Mouse (Mus musculus) liver, embryonic 14.5 days (tissue): ENCODE measurements around the gene Dph1. TPM values are rescaled to one million over a fixed set of nuclear protein-coding genes. Genes with fewer than 3 reads are reported as not detected.

Source experiments
- ATAC-seq: fragments of 200-750 bp; cut with Nextera tagmentation; 2 replicates; pipeline ENCODE4 v1.8.0; 2017; ENCODE audit warnings: moderate number of reproducible peaks, mild to moderate bottlenecking, moderate library complexity; ENCODE audit not compliant: insufficient read depth
- DNase-seq, 3 experiments: peaks; one replicate each; pipeline ENCODE4 v3.0.0-alpha.2; 2012 to 2013; ENCODE audit warnings: low read depth in 3 of 3, low spot score in 3 of 3
- H3K27ac ChIP-seq: fragments of 300-500 bp; sonication (generic); 2 replicates; pipeline ENCODE4 v1.5.1; 2014; ENCODE audit warnings: moderate library complexity, mild to moderate bottlenecking, control low read depth, inconsistent platforms
- H3K27me3 ChIP-seq: fragments of 300-500 bp; sonication (generic); 2 replicates; pipeline ENCODE4 v1.6.1; 2014; ENCODE audit warnings: mild to moderate bottlenecking, low read length, moderate library complexity; ENCODE audit not compliant: control insufficient read depth, insufficient read depth
- H3K36me3 ChIP-seq: fragments of 300-500 bp; sonication (generic); replicated peaks from 2 replicates; pipeline ENCODE4 v1.6.1; 2014; ENCODE audit warnings: low read depth; ENCODE audit not compliant: control insufficient read depth, insufficient read depth
- H3K4me1 ChIP-seq, 2 experiments: fragments of 200-500 bp in 1 of 2; fragments of 300-500 bp in 1 of 2; sonication (generic) in 1 of 2; replicated peaks; 2 replicates each; pipeline ENCODE4 v1.6.1; 2012 to 2014; ENCODE audit warnings: antibody characterized with exemption in 1 of 2, inconsistent platforms in 1 of 2, low read length in 1 of 2; ENCODE audit not compliant: control insufficient read depth in 2 of 2, insufficient read depth in 2 of 2
- H3K4me2 ChIP-seq: fragments of 300-500 bp; sonication (generic); 2 replicates; pipeline ENCODE4 v1.6.1; 2014; ENCODE audit warnings: low read depth, mild to moderate bottlenecking, control low read depth, moderate library complexity
- H3K4me3 ChIP-seq, 2 experiments: fragments of 200-500 bp in 1 of 2; fragments of 300-500 bp in 1 of 2; sonication (generic) in 1 of 2; 2 replicates each; pipeline ENCODE4 v1.5.1; 2012 to 2014; ENCODE audit warnings: low read depth in 2 of 2, low read length in 2 of 2, mild to moderate bottlenecking in 2 of 2, control low read depth in 1 of 2, inconsistent platforms in 1 of 2, moderate library complexity in 1 of 2; ENCODE audit not compliant: insufficient read depth in 1 of 2
- H3K9ac ChIP-seq: fragments of 300-500 bp; sonication (generic); replicated peaks from 2 replicates; pipeline ENCODE4 v1.6.1; 2014; ENCODE audit warnings: mild to moderate bottlenecking, control low read depth, moderate library complexity
- H3K9me3 ChIP-seq: fragments of 300-500 bp; sonication (generic); 2 replicates; pipeline ENCODE4 v1.6.1; 2016; ENCODE audit warnings: low read length, mixed read lengths; ENCODE audit not compliant: control insufficient read depth
- CTCF ChIP-seq: IDR thresholded peaks from 2 replicates; pipeline ENCODE4 v1.5.1; 2016; ENCODE audit warnings: antibody characterized with exemption, low read depth, control low read depth
- EP300 ChIP-seq: IDR thresholded peaks from 2 replicates; pipeline ENCODE4 v1.6.1; 2016; ENCODE audit warnings: antibody characterized with exemption, low read depth
- WGBS: fragments of 180-500 bp; shearing (Covaris S2); extraction: QIAGEN DNeasy Blood & Tissue Kit; methylation state at CpG from one replicate; pipeline ENCODE4 v1.1.7; 2014; ENCODE audit not compliant: insufficient replicate concordance; 5-methylcytosine and 5-hydroxymethylcytosine counted together
- polyA plus RNA-seq, 2 experiments: library from polyadenylated mRNA; depleted of rRNA in 1 of 2; stranded (reverse) in 1 of 2; unstranded in 1 of 2; fragments of >200 nt; fragmentation: Nextera tagmentation in 1 of 2; extraction: Ambion mirVana in 1 of 2; gene quantifications; 2 replicates each; pipeline versions ENCODE4 v1.2.1 to v1.2.3; 2012 to 2014

Dph1 gene
- polyA plus RNA-seq, 2 experiments = 9.8 TPM

GRCm38 (mm10) chr11:75165441-75166192, 25.4 kb downstream of the Dph1 start:
- WGBS = 7% methylated on average over 54 of the region's 54 CpGs
- Histone ChIP-seq H3K36me3 (no peaks in the 10 kb centered on the region), H3K27me3 (peaks cover 62% of the 10 kb centered on the region), H3K4me1 (no peaks in the 10 kb centered on the region; a peak in 1 of 4 replicates), H3K4me2 (peak overlapping the region; percentile 40), H3K4me3 (peak overlapping the region in 1 of 2 experiments; percentile 34; a peak in 2 of 4 replicates), H3K9me3 (no peaks in the 10 kb centered on the region), H3K9ac (no peak overlapping the region), H3K27ac (no peak overlapping the region)
- TF ChIP-seq CTCF = peak; percentile 94
- TF ChIP-seq EP300 = no peak
- ATAC-seq (0 out of 2 replicates have a peak, but pooled peaks have one; percentile 33), DNase-seq (peak in 2 of 3 experiments; percentile 31 to 47)

GRCm38 (mm10) chr11:75164750-75165149, 26.3 kb downstream of the Dph1 start:
- no peak for DNase-seq
- H3K27ac ChIP-seq = no peak overlapping the region
- H3K36me3 ChIP-seq = no peaks in the 10 kb centered on the region
- WGBS = 5% methylated on average over 15 of the region's 15 CpGs
- H3K9me3 ChIP-seq = no peaks in the 10 kb centered on the region
- no peak for ATAC-seq
- TF ChIP-seq CTCF (peak; percentile 43; the same call in 1 of the 2 replicates), EP300 (no peak)
- peak overlapping the region; percentile 27; the same call in 1 of the 2 replicates for H3K4me2 ChIP-seq
- 0 out of 4 replicates have a peak overlapping the region, but pooled peaks of 1 of the 2 experiments have one; percentile 5 for H3K4me3 ChIP-seq
- no peaks in the 10 kb centered on the region; a peak in 1 of 4 replicates for H3K4me1 ChIP-seq
- H3K27me3 ChIP-seq = peaks cover 53% of the 10 kb centered on the region
- no peak overlapping the region for H3K9ac ChIP-seq

- Histone ChIP-seq H3K27me3 (peaks cover 46% of the 10 kb centered on the region), H3K9ac (no peak overlapping the region), H3K27ac (no peak overlapping the region), H3K4me2 (no peak overlapping the region), H3K9me3 (no peaks in the 10 kb centered on the region), H3K4me3 (no peak overlapping the region), H3K4me1 (no peaks in the 10 kb centered on the region), H3K36me3 (no peaks in the 10 kb centered on the region)
- 85% methylated on average over 2 of the region's 2 CpGs for WGBS
- DNase-seq (no peak), ATAC-seq (no peak)
- no peak for TF ChIP-seq EP300
Measured at GRCm38 (mm10) chr11:75164051-75164450, 27.0 kb downstream of the Dph1 start.

GRCm38 (mm10) chr11:75163379-75163778, 27.7 kb downstream of the Dph1 start:
- H3K4me3 ChIP-seq = no peak overlapping the region
- no peaks in the 10 kb centered on the region for H3K4me1 ChIP-seq
- H3K27me3 ChIP-seq = peaks cover 39% of the 10 kb centered on the region
- no peak overlapping the region for H3K27ac ChIP-seq
- WGBS = 62% methylated on average over 6 of the region's 6 CpGs
- DNase-seq = no peak
- ATAC-seq = no peak
- H3K4me2 ChIP-seq = no peak overlapping the region
- TF ChIP-seq CTCF (no peak), EP300 (no peak)
- H3K9ac ChIP-seq = no peak overlapping the region
- no peaks in the 10 kb centered on the region for H3K9me3 ChIP-seq
- H3K36me3 ChIP-seq = no peaks in the 10 kb centered on the region

GRCm38 (mm10) chr11:75162591-75163080, 28.4 kb downstream of the Dph1 start:
- no peak overlapping the region for H3K27ac ChIP-seq

More at GRCm38 (mm10) chr11:75162591-75163080, 28.4 kb downstream of the Dph1 start:
- no peak overlapping the region for H3K4me3 ChIP-seq
- ATAC-seq (no peak), DNase-seq (no peak)
- TF ChIP-seq CTCF (no peak), EP300 (no peak)
- peaks cover 32% of the 10 kb centered on the region for H3K27me3 ChIP-seq
- no peak overlapping the region for H3K4me2 ChIP-seq
- H3K9ac ChIP-seq = no peak overlapping the region
- H3K9me3 ChIP-seq = no peaks in the 10 kb centered on the region
- no peaks in the 10 kb centered on the region for H3K36me3 ChIP-seq
- H3K4me1 ChIP-seq = peaks cover 0 to 2% of the 10 kb centered on the region in 2 experiments; a peak in 1 of 4 replicates
- 83% methylated on average over 12 of the region's 12 CpGs for WGBS
